13 mouse cellular contexts compared by ENCODE assay signal in the genomic region with DNA sequence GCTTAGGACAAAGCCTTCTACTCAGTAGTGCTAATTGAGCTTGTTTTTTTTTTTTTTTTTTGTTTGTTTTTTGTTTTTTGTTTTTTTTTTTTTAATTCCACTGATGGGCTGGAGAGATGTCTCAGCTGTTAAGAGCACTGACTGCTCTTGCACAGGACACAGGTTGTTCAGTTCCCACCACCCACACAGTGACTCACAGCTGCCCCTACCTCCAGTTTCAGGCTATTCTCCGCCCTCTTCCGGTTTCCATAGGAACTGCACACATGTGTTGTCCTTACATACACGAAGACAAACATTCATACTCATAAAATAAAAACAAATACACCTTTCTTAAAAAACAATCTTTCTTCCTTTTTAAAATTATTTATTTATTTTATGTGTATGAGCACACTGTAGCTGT.
"Had no signal": no experiment of that assay in that cellular context is flagged by ENCODE, and none has a peak within 500 bp of the region (broad histone marks: within the 10 kb centered on the region; RNA-seq: fewer than 3 reads in every experiment).

No protein-coding gene starts in this region.

- H3K9me3 ChIP-seq: midbrain, embryonic 13.5 days; midbrain, embryonic 15.5 days; neural tube, embryonic 12.5 days; stomach, embryonic 15.5 days had no signal

- H3K27ac ChIP-seq: midbrain, embryonic 13.5 days; midbrain, embryonic 15.5 days; neural tube, embryonic 12.5 days; stomach, embryonic 15.5 days; stomach, postnatal 0 days had no signal

- H3K36me3 ChIP-seq: midbrain, embryonic 13.5 days; midbrain, embryonic 15.5 days; neural tube, embryonic 12.5 days; stomach, embryonic 15.5 days had no signal

- DNase-seq: lung, adult 18-20 months; lung, embryonic 14.5 days; lung, postnatal 10 days; lung, postnatal 4 days; right cerebral cortex, postnatal 14 days; thymus, adult 2 months; thymus, postnatal 25 days; thymus, postnatal 4 days had no signal

- H3K4me3 ChIP-seq: midbrain, embryonic 13.5 days; midbrain, embryonic 15.5 days; neural tube, embryonic 12.5 days; stomach, embryonic 15.5 days had no signal

- H3K27me3 ChIP-seq: midbrain, embryonic 15.5 days; neural tube, embryonic 12.5 days; stomach, embryonic 15.5 days had no signal

- H3K4me1 ChIP-seq: midbrain, embryonic 13.5 days; midbrain, embryonic 15.5 days; neural tube, embryonic 12.5 days had no signal
